Mouse (Mus musculus) mouse trophoblast stem cell (cell line): ENCODE measurements around the gene Grik3.

ENCODE experiments used
- in situ Hi-C, 2 experiments: fragments of 300-500 bp; cut with MseI, MboI; formaldehyde crosslinking; loops; 2 replicates in 1 of 2; 3 replicates in 1 of 2; pipeline ENCODE4 v1.15.1; 2025

Gene Grik3

GRCm38 (mm10) chr4:125644581-125645568 lies 154.4 kb downstream of the Grik3 start:
- in situ Hi-C loops, result no loop called here

GRCm38 (mm10) chr4:125651676-125652246 lies 161.3 kb downstream of the Grik3 start:
- in situ Hi-C loops, result no loop called here

- in situ Hi-C loops, result no loop called here
Measured at GRCm38 (mm10) chr4:125656031-125656430, 165.5 kb downstream of the Grik3 start.

- in situ Hi-C loops, result no loop called here
Measured at GRCm38 (mm10) chr4:125658376-125658775, 167.9 kb downstream of the Grik3 start.

- in situ Hi-C loops, result no loop called here
Measured at GRCm38 (mm10) chr4:125661982-125662381, 171.5 kb downstream of the Grik3 start.

- in situ Hi-C loops, result no loop called here
Measured at GRCm38 (mm10) chr4:125663262-125663661, 172.8 kb downstream of the Grik3 start.

- in situ Hi-C loops, result no loop called here
Measured at GRCm38 (mm10) chr4:125665955-125666354, 175.5 kb downstream of the Grik3 start.

GRCm38 (mm10) chr4:125682007-125682406 lies 191.5 kb downstream of the Grik3 start:
- in situ Hi-C loops, result no loop called here

- in situ Hi-C loops, result no loop called here
Measured at GRCm38 (mm10) chr4:125687078-125687477, 196.6 kb downstream of the Grik3 start.

- in situ Hi-C loops, result no loop called here
Measured at GRCm38 (mm10) chr4:125695431-125695830, 204.9 kb downstream of the Grik3 start.

- in situ Hi-C loops, result no loop called here
Measured at GRCm38 (mm10) chr4:125696182-125696939, 205.9 kb downstream of the Grik3 start.

GRCm38 (mm10) chr4:125697626-125698025 lies 207.1 kb downstream of the Grik3 start:
- in situ Hi-C loops, result no loop called here

GRCm38 (mm10) chr4:125699056-125699455 lies 208.6 kb downstream of the Grik3 start:
- in situ Hi-C loops, result no loop called here

GRCm38 (mm10) chr4:125700331-125700730 lies 209.8 kb downstream of the Grik3 start:
- in situ Hi-C loops, result no loop called here

GRCm38 (mm10) chr4:125702607-125703309 lies 212.3 kb downstream of the Grik3 start:
- in situ Hi-C loops, result no loop called here

- in situ Hi-C loops, result no loop called here
Measured at GRCm38 (mm10) chr4:125703310-125703690, 212.8 kb downstream of the Grik3 start.

- in situ Hi-C loops, result no loop called here
Measured at GRCm38 (mm10) chr4:125705746-125706145, 215.2 kb downstream of the Grik3 start.

- in situ Hi-C loops, result no loop called here
Measured at GRCm38 (mm10) chr4:125709716-125710115, 219.2 kb downstream of the Grik3 start.

GRCm38 (mm10) chr4:125717881-125718280 lies 227.4 kb downstream of the Grik3 start:
- in situ Hi-C loops, result no loop called here

GRCm38 (mm10) chr4:125718429-125719140 lies 228.1 kb downstream of the Grik3 start:
- in situ Hi-C loops, result no loop called here

- in situ Hi-C loops, result no loop called here
Measured at GRCm38 (mm10) chr4:125726241-125726640, 235.7 kb downstream of the Grik3 start.
